Mouse (Mus musculus) CH12.LX (cell line): ENCODE data around the gene Tjp3.

ENCODE experiments used
- BHLHE40 ChIP-seq: IDR thresholded peaks from 2 replicates; pipeline ENCODE4 v1.6.1; 2011; ENCODE audit warnings: mild to moderate bottlenecking, low read depth, low read length, improper control_type of control experiment
- CTCF ChIP-seq, 2 experiments: IDR thresholded peaks in 1 of 2; conservative IDR thresholded peaks in 1 of 2; 2 replicates each; pipeline ENCODE4 v1.5.1; 2011 to 2012; ENCODE audit warnings: low read depth in 2 of 2, low read length in 2 of 2, improper control_type of control experiment in 1 of 2, inconsistent platforms in 1 of 2, mild to moderate bottlenecking in 1 of 2, moderate library complexity in 1 of 2
- ELF1 ChIP-seq: IDR thresholded peaks from 2 replicates; pipeline ENCODE4 v1.6.1; 2014; ENCODE audit warnings: low read depth, mild to moderate bottlenecking, inconsistent platforms, low read length, improper control_type of control experiment
- MEF2A ChIP-seq: IDR thresholded peaks from 2 replicates; pipeline ENCODE4 v1.6.1; 2014; ENCODE audit warnings: low read depth, mild to moderate bottlenecking, inconsistent platforms, low read length, improper control_type of control experiment, borderline replicate concordance
- POLR2A ChIP-seq: IDR thresholded peaks from 2 replicates; pipeline ENCODE4 v1.6.1; 2011; ENCODE audit warnings: low read depth, mild to moderate bottlenecking, improper control_type of control experiment, low read length
- RCOR1 ChIP-seq: conservative IDR thresholded peaks from 2 replicates; pipeline ENCODE4 v1.6.1; 2012; ENCODE audit warnings: low read depth, mild to moderate bottlenecking, inconsistent platforms, low read length, improper control_type of control experiment
- SIN3A ChIP-seq: IDR thresholded peaks from 2 replicates; pipeline ENCODE4 v1.6.1; 2012; ENCODE audit warnings: low read length, improper control_type of control experiment, inconsistent platforms
- TBP ChIP-seq: conservative IDR thresholded peaks from 2 replicates; pipeline ENCODE4 v1.6.1; 2011; ENCODE audit warnings: low read depth, low read length, improper control_type of control experiment

GRCm38 (mm10) chr10:81259225-81259884 is 32.0 kb downstream of the Tjp3 start:
- no peak for TF ChIP-seq CTCF (conservative IDR thresholded peaks at IDR 0.05 in 1 of 2, IDR thresholded peaks at IDR 0.05 in 1 of 2; ENCODE audit: low read depth in 2 of 2, low read length in 2 of 2)
- no peak for TF ChIP-seq BHLHE40
- no peak for TF ChIP-seq SIN3A
- TF ChIP-seq ELF1 = no peak
- no peak for TF ChIP-seq POLR2A
- TF ChIP-seq MEF2A = no peak
- no peak for TF ChIP-seq TBP
- TF ChIP-seq RCOR1 = no peak
